Mouse (Mus musculus) left cerebral cortex, adult 8-10 months (tissue): Measurements from ENCODE around the gene Itih1. TPM values are rescaled to one million over a fixed set of nuclear protein-coding genes. Genes with fewer than 3 reads are reported as not detected.

Experiments used
- DNase-seq, 2 experiments: peaks; one replicate each; pipeline ENCODE4 v3.0.0; 2022; ENCODE audit warnings: low spot score in 2 of 2
- total RNA-seq, 4 experiments: library from RNA; stranded (reverse); gene quantifications; 2 replicates each; pipeline ENCODE4 v1.2.4; 2022

The Itih1 gene
- not detected for total RNA-seq

- no peak for DNase-seq
Measured at GRCm38 (mm10) chr14:30943038-30943437, at the start of gene Itih1. Itih1 (minus strand) TSS chr14:30943289.

GRCm38 (mm10) chr14:30976222-30976621 is 33.1 kb upstream of the Itih1 start:
- DNase-seq = no peak

GRCm38 (mm10) chr14:30974204-30974603 is 31.1 kb upstream of the Itih1 start:
- DNase-seq = peak; percentile 18 to 83

GRCm38 (mm10) chr14:30960366-30960765 is 17.3 kb upstream of the Itih1 start:
- no peak for DNase-seq

GRCm38 (mm10) chr14:30959031-30959430 is 15.9 kb upstream of the Itih1 start:
- DNase-seq = no peak

GRCm38 (mm10) chr14:30958517-30958916 is 15.4 kb upstream of the Itih1 start:
- no peak for DNase-seq

GRCm38 (mm10) chr14:30951154-30951825 is 8.2 kb upstream of the Itih1 start, which contains the start of gene Nek4:
Nek4 (plus strand) TSS chr14:30951377.
- peak; percentile 88 to 96 for DNase-seq

GRCm38 (mm10) chr14:30949986-30950385 is 6.9 kb upstream of the Itih1 start:
- no peak for DNase-seq

GRCm38 (mm10) chr14:30944745-30945144 is 1.7 kb upstream of the Itih1 start:
- DNase-seq = no peak

- peak in 1 of 2 experiments; percentile 55 for DNase-seq
Measured at GRCm38 (mm10) chr14:30943860-30944674, 978 bp upstream of the Itih1 start.

GRCm38 (mm10) chr14:30942254-30942653 is 835 bp downstream of the Itih1 start:
- DNase-seq = no peak

- DNase-seq = no peak
Measured at GRCm38 (mm10) chr14:30933351-30933750, 9.7 kb downstream of the Itih1 start.

GRCm38 (mm10) chr14:30930386-30930785 is 12.7 kb downstream of the Itih1 start:
- DNase-seq = no peak

GRCm38 (mm10) chr14:30925492-30925891 is 17.6 kb downstream of the Itih1 start:
- no peak for DNase-seq

- DNase-seq = peak; percentile 4 to 58
Measured at GRCm38 (mm10) chr14:30923375-30924105, 19.5 kb downstream of the Itih1 start, which contains the start of gene Itih3. Itih3 (minus strand) TSS chr14:30923760.

GRCm38 (mm10) chr14:30922053-30922670 is 20.9 kb downstream of the Itih1 start:
- no peak for DNase-seq

GRCm38 (mm10) chr14:30916516-30916915 is 26.6 kb downstream of the Itih1 start:
- no peak for DNase-seq

GRCm38 (mm10) chr14:30913404-30913803 is 29.7 kb downstream of the Itih1 start:
- DNase-seq = no peak

GRCm38 (mm10) chr14:30912641-30913040 is 30.4 kb downstream of the Itih1 start:
- no peak for DNase-seq

GRCm38 (mm10) chr14:30911141-30911540 is 31.9 kb downstream of the Itih1 start:
- no peak for DNase-seq

- no peak for DNase-seq
Measured at GRCm38 (mm10) chr14:30907814-30908265, 35.2 kb downstream of the Itih1 start.
